Mouse (Mus musculus) G1E-ER4 (cell line): ENCODE measurements around the gene Fgf14. TPM values are rescaled to one million over a fixed set of nuclear protein-coding genes. Genes with fewer than 3 reads are reported as not detected.

Source experiments
- GATA1 ChIP-seq: IDR thresholded peaks from one replicate; pipeline ENCODE4 v1.8.0; 2012; ENCODE audit warnings: low read length, inconsistent platforms
- polyA plus RNA-seq: library from polyadenylated mRNA; stranded (reverse); fragments of >175 nt; gene quantifications from 2 replicates; pipeline ENCODE4 v1.2.3, GENCODE M21; 2012

Fgf14 gene
- polyA plus RNA-seq, 1 experiment: not detected

GRCm38 (mm10) chr14:124107205-124107873 lies 569.6 kb downstream of the Fgf14 start:
- no peak for TF ChIP-seq GATA1

- TF ChIP-seq GATA1: no peak
Observed at GRCm38 (mm10) chr14:124083126-124083525, 593.8 kb downstream of the Fgf14 start.

- no peak for TF ChIP-seq GATA1
Observed at GRCm38 (mm10) chr14:124044016-124044415, 632.9 kb downstream of the Fgf14 start.

- no peak for TF ChIP-seq GATA1
Observed at GRCm38 (mm10) chr14:124040651-124041050, 636.3 kb downstream of the Fgf14 start.

GRCm38 (mm10) chr14:124037434-124037833 lies 639.5 kb downstream of the Fgf14 start:
- TF ChIP-seq GATA1: no peak

- TF ChIP-seq GATA1: no peak
Observed at GRCm38 (mm10) chr14:124036575-124037205, 640.2 kb downstream of the Fgf14 start.

- no peak for TF ChIP-seq GATA1
Observed at GRCm38 (mm10) chr14:124027886-124028670, 648.8 kb downstream of the Fgf14 start.

GRCm38 (mm10) chr14:123990591-123991195 lies 686.2 kb downstream of the Fgf14 start:
- TF ChIP-seq GATA1: no peak

GRCm38 (mm10) chr14:123967996-123968395 lies 708.9 kb downstream of the Fgf14 start:
- TF ChIP-seq GATA1: no peak

GRCm38 (mm10) chr14:123966531-123966930 lies 710.4 kb downstream of the Fgf14 start:
- TF ChIP-seq GATA1: no peak
